Mouse (Mus musculus) CH12.LX (cell line): ENCODE data around the gene Scmh1. TPM values are rescaled to one million over a fixed set of nuclear protein-coding genes. Genes with fewer than 3 reads are reported as not detected.
A peak's percentile ranks its signal among the peaks of the same experiment; 100 is the strongest.

Experiments used
- DNase-seq: peaks from one replicate; pipeline ENCODE4 v3.0.0-alpha.2; 2013; ENCODE audit errors: extremely low read depth
- H3K27ac ChIP-seq: 2 replicates; pipeline ENCODE4 v1.5.1; 2012; ENCODE audit warnings: low read depth, mild to moderate bottlenecking, control low read depth, moderate library complexity; ENCODE audit not compliant: insufficient read depth
- H3K27me3 ChIP-seq: replicated peaks from 2 replicates; pipeline ENCODE3; 2012; ENCODE audit warnings: inconsistent platforms
- H3K36me3 ChIP-seq, 2 experiments: replicated peaks in 1 of 2; 2 replicates each; pipeline versions ENCODE3 to v1.6.1; 2012; ENCODE audit warnings: inconsistent platforms in 1 of 2, low read length in 1 of 2, mild to moderate bottlenecking in 1 of 2, mixed read lengths in 1 of 2, moderate library complexity in 1 of 2; ENCODE audit not compliant: control insufficient read depth in 1 of 2, insufficient read depth in 1 of 2
- H3K4me1 ChIP-seq, 2 experiments: 2 replicates each; pipeline ENCODE4 v1.6.1; 2012; ENCODE audit warnings: inconsistent platforms in 1 of 2, moderate library complexity in 1 of 2; ENCODE audit not compliant: insufficient read depth in 2 of 2, control insufficient read depth in 1 of 2
- H3K4me2 ChIP-seq: 2 replicates; pipeline ENCODE4 v1.6.1; 2012; ENCODE audit warnings: low read depth, mild to moderate bottlenecking, control low read depth; ENCODE audit not compliant: poor library complexity, insufficient read depth, severe bottlenecking
- H3K4me3 ChIP-seq, 3 experiments: fragments of 150-350 bp in 1 of 3; sonication (generic) in 1 of 3; replicated peaks in 1 of 3; 2 replicates each; pipeline versions ENCODE3 to v1.5.1; 2011 to 2012; ENCODE audit warnings: low read depth in 2 of 3, low read length in 2 of 3, mild to moderate bottlenecking in 2 of 3, moderate library complexity in 2 of 3, control low read depth in 1 of 3, improper control_type of control experiment in 1 of 3, inconsistent platforms in 1 of 3, mixed read lengths in 1 of 3; ENCODE audit not compliant: poor library complexity in 1 of 3
- H3K79me2 ChIP-seq: replicated peaks from 2 replicates; pipeline ENCODE4 v1.6.1; 2012; ENCODE audit warnings: mild to moderate bottlenecking, moderate library complexity; ENCODE audit not compliant: control insufficient read depth, poor library complexity, insufficient read depth, severe bottlenecking; ENCODE audit errors: extremely low read depth
- H3K9ac ChIP-seq: 2 replicates; pipeline ENCODE4 v1.6.1; 2012; ENCODE audit warnings: low read depth, mild to moderate bottlenecking, control low read depth, moderate library complexity; ENCODE audit not compliant: insufficient read depth
- H3K9me3 ChIP-seq: replicated peaks from 2 replicates; pipeline ENCODE3; 2012; ENCODE audit warnings: low read length, inconsistent platforms, mixed read lengths
- CHD1 ChIP-seq: IDR thresholded peaks from 2 replicates; pipeline ENCODE4 v1.6.1; 2012; ENCODE audit warnings: low read depth, low read length, improper control_type of control experiment, inconsistent platforms
- CTCF ChIP-seq, 2 experiments: IDR thresholded peaks in 1 of 2; conservative IDR thresholded peaks in 1 of 2; 2 replicates each; pipeline ENCODE4 v1.5.1; 2011 to 2012; ENCODE audit warnings: low read depth in 2 of 2, low read length in 2 of 2, improper control_type of control experiment in 1 of 2, inconsistent platforms in 1 of 2, mild to moderate bottlenecking in 1 of 2, moderate library complexity in 1 of 2
- ELF1 ChIP-seq: IDR thresholded peaks from 2 replicates; pipeline ENCODE4 v1.6.1; 2014; ENCODE audit warnings: low read depth, mild to moderate bottlenecking, inconsistent platforms, low read length, improper control_type of control experiment
- EP300 ChIP-seq: IDR thresholded peaks from 2 replicates; pipeline ENCODE4 v1.6.1; 2011; ENCODE audit warnings: low read length, improper control_type of control experiment
- ETS1 ChIP-seq: conservative IDR thresholded peaks from 2 replicates; pipeline ENCODE4 v1.6.1; 2012; ENCODE audit warnings: low read depth, mild to moderate bottlenecking, inconsistent platforms, low read length, improper control_type of control experiment, moderate library complexity
- HCFC1 ChIP-seq: IDR thresholded peaks from 2 replicates; pipeline ENCODE4 v1.6.1; 2012; ENCODE audit warnings: low read depth, mild to moderate bottlenecking, inconsistent platforms, low read length, improper control_type of control experiment
- MAX ChIP-seq: IDR thresholded peaks from 2 replicates; pipeline ENCODE4 v1.6.1; 2011; ENCODE audit warnings: low read length, improper control_type of control experiment
- MXI1 ChIP-seq: IDR thresholded peaks from 2 replicates; pipeline ENCODE4 v1.6.1; 2011; ENCODE audit warnings: mild to moderate bottlenecking, low read depth, low read length, improper control_type of control experiment
- NRF1 ChIP-seq: IDR thresholded peaks from 2 replicates; pipeline ENCODE4 v1.6.1; 2014; ENCODE audit warnings: low read depth, mild to moderate bottlenecking, inconsistent platforms, low read length, improper control_type of control experiment, moderate library complexity
- PAX5 ChIP-seq: IDR thresholded peaks from 2 replicates; pipeline ENCODE4 v1.6.1; 2012; ENCODE audit warnings: low read length, inconsistent platforms, mixed read lengths
- POLR2A ChIP-seq: IDR thresholded peaks from 2 replicates; pipeline ENCODE4 v1.6.1; 2011; ENCODE audit warnings: low read depth, mild to moderate bottlenecking, improper control_type of control experiment, low read length
- POLR2AphosphoS2 ChIP-seq: IDR thresholded peaks from 2 replicates; pipeline ENCODE4 v1.6.1; 2011; ENCODE audit warnings: low read depth, low read length, improper control_type of control experiment
- SMC3 ChIP-seq: IDR thresholded peaks from 2 replicates; pipeline ENCODE4 v1.6.1; 2011; ENCODE audit warnings: low read depth, low read length, improper control_type of control experiment
- ZKSCAN1 ChIP-seq: IDR thresholded peaks from 2 replicates; pipeline ENCODE4 v1.6.1; 2012; ENCODE audit warnings: low read depth, inconsistent platforms, low read length, improper control_type of control experiment, borderline replicate concordance
- ZNF384 ChIP-seq: IDR thresholded peaks from 2 replicates; pipeline ENCODE4 v1.6.1; 2012; ENCODE audit warnings: low read depth, low read length, improper control_type of control experiment, inconsistent platforms
- dilution Hi-C: fragments of 300-500 bp; cut with MboI; formaldehyde crosslinking; loops from 2 replicates; pipeline ENCODE4 v1.14.3; 2020; ENCODE audit warnings: low sequenced_read_pairs; ENCODE audit not compliant: extremely low pct_unique_long_range_greater_than_20kb, extremely low pct_ligation_motif_present
- in situ Hi-C: fragments of 300-500 bp; cut with MboI; formaldehyde crosslinking; loops from 3 replicates; pipeline ENCODE4 v1.14.3; 2019; ENCODE audit warnings: low sequenced_read_pairs, low pct_ligation_motif_present, low pct_unique_long_range_greater_than_20kb, mixed read lengths
- polyA plus RNA-seq: library from polyadenylated mRNA; unstranded; fragments of >175 nt; gene quantifications from 2 replicates; pipeline ENCODE4 v1.2.1, GENCODE M21; 2012; ENCODE audit warnings: low read depth; ENCODE audit not compliant: insufficient read length
- total RNA-seq, 2 experiments: library from RNA; depleted of rRNA; stranded (reverse); fragments of 300-350 nt in 1 of 2; fragments of >200 nt in 1 of 2; gene quantifications; 2 replicates each; pipeline ENCODE4 v1.2.3; 2012 to 2014

The Scmh1 gene
- total RNA-seq (2012; rRNA removed) (3.5 and 3.8 TPM in 2 replicates), total RNA-seq (2014; rRNA removed) (1.6 and 3.2 TPM in 2 replicates), polyA plus RNA-seq (19.2 and 24.0 TPM in 2 replicates)

DNA sequence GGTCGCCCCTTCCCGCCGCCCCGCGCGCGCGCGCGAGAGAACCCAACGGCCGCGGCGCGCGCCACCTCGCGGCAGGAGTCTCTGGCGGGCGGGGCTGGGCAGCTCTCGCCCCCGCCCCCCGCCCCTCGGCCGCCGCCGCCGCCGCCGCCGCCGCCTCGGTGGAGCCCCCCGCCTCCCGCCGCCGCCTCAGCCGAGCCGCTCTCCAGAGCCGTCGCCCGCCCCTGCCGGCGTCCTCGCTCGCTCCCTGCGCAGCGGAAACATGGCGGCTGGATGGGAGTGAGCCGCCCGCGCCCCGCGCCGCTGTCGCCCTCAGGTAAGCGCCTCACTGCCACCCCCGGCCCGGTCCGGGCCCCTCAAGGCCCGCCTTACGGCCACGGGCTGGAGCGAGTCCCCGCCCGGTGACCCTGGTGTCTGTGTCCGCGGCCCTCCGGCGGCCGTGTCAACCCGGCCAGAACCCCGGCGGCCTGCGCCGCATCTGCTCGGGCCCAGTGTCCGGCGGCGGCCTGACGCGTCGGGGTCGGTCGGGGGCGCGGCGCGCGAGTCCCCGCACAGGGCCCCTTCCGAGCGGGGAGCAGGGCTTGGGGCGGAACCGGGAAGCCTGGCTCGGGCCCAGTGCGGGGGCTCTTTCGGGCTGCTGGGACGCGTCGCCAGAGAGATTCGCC is at the start of gene Scmh1:
Gene Scmh1 (plus strand): TSS at position 138 of the 662 bp plus-strand sequence.
- Histone ChIP-seq H3K4me1 (peaks cover 0 to 25% of the 10 kb centered on the region in 2 experiments; a peak in 2 of 4 replicates), H3K27me3 (peaks cover 5% of the 10 kb centered on the region), H3K79me2 (peaks cover 4% of the 10 kb centered on the region; the same call in 1 of the 2 replicates), H3K4me2 (peak within 1 kb of the TSS; percentile 99), H3K27ac (no peak within 1 kb of the TSS), H3K36me3 (no peaks in the 10 kb centered on the region), H3K9me3 (no peaks in the 10 kb centered on the region), H3K4me3 (peak within 1 kb of the TSS; percentile 57 to 85 (median 69)), H3K9ac (peak within 1 kb of the TSS; percentile 82)
- dilution Hi-C loops: no loop called here
- DNase-seq: no peak
- in situ Hi-C loops: no loop called here
- TF ChIP-seq CTCF (conservative IDR thresholded peaks at IDR 0.05 in 1 of 2, IDR thresholded peaks at IDR 0.05 in 1 of 2; ENCODE audit: low read depth in 2 of 2, low read length in 2 of 2) (peak in 1 of 2 experiments; percentile 37; a peak in 1 of 4 replicates), SMC3 (no peak), HCFC1 (peak; percentile 15), NRF1 (peak; percentile 61), POLR2A (peak; percentile 22; the same call in 1 of the 2 replicates)
- TF ChIP-seq, all 38 proteins: peak for 4

DNA sequence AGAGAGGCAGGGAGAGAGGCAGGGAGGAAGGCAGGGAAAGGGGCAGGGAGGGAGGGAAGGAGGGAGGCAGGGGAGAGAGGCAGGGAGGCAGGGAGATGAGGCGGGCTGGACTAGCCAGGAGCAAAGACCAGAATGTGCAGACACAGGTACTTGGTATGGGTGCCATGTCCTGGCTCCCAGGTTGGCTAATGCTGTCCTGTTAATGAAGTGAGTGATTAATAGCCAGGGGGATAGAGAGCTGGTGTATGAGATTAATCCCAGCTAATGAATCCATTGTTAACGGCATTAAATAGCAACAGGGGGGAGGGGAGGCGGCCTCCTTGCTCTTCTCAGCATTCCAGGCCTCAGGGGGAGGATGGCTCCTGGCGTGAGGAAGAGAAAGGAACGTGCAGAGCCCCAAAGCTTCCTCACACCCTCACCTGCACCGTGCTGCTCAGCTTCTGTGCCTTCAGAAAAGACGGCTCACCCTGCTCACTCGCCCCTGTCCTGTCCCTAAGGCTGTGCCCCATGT is 45.0 kb upstream of the Scmh1 start:
- Histone ChIP-seq H3K9me3 (no peaks in the 10 kb centered on the region), H3K4me3 (no peak overlapping the region), H3K4me1 (no peaks in the 10 kb centered on the region), H3K9ac (no peak overlapping the region), H3K27me3 (peaks cover 66% of the 10 kb centered on the region), H3K79me2 (no peaks in the 10 kb centered on the region), H3K36me3 (no peaks in the 10 kb centered on the region), H3K4me2 (no peak overlapping the region), H3K27ac (no peak overlapping the region)
- no peak for DNase-seq
- TF ChIP-seq POLR2AphosphoS2 (no peak), ZKSCAN1 (no peak), ELF1 (no peak)
- dilution Hi-C loops: no loop called here
- in situ Hi-C loops: no loop called here

DNA sequence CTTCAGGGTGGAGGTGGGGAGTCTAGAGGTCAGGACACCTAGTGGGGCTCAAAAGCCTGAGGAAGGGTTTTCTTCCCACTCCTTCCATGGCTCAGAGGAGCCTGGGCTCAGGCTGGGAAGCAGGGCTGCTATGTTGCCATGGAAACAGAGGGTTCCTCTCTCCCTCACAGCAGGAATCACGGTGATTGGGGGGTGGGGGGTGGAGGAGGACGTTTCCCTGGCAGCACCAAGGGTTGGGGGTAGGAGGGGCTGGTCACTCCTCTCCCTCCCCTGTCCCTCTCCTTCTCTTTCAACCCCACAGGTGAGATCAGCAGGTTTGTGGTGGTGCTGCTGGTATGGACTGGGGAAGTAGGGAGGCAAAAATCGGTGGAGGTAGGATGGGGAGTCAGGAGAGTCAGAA is 40.4 kb upstream of the Scmh1 start:
- dilution Hi-C loops: no loop called here
- in situ Hi-C loops: no loop called here
- no peak for TF ChIP-seq EP300
- TF ChIP-seq ZNF384: no peak
- no peak for TF ChIP-seq ETS1
- no peak for TF ChIP-seq POLR2A
- no peak for TF ChIP-seq MAX
- TF ChIP-seq NRF1: no peak
- TF ChIP-seq HCFC1: no peak
- TF ChIP-seq CHD1: no peak
- no peak for TF ChIP-seq CTCF (conservative IDR thresholded peaks at IDR 0.05 in 1 of 2, IDR thresholded peaks at IDR 0.05 in 1 of 2; ENCODE audit: low read depth in 2 of 2, low read length in 2 of 2)
- TF ChIP-seq MXI1: no peak
- no peak for TF ChIP-seq PAX5

More for the DNA sequence above, 40.4 kb upstream of the Scmh1 start:
- Histone ChIP-seq H3K9ac (no peak overlapping the region), H3K9me3 (no peaks in the 10 kb centered on the region), H3K4me2 (no peak overlapping the region), H3K4me3 (no peak overlapping the region), H3K36me3 (no peaks in the 10 kb centered on the region), H3K27ac (no peak overlapping the region), H3K4me1 (peaks cover 0 to 23% of the 10 kb centered on the region in 2 experiments; a peak in 2 of 4 replicates), H3K27me3 (peaks cover 38% of the 10 kb centered on the region), H3K79me2 (no peaks in the 10 kb centered on the region)
- no peak for DNase-seq
